Mouse (Mus musculus): ENCODE results near the gene Zfp61.

Zfp61 gene

GRCm38 (mm10) chr7:24254633-24255474 is 46.2 kb downstream of the Zfp61 start, which contains the start of gene Zfp108:
TSS of gene Zfp108 (plus strand) at chr7:24254794.
- peak; percentile 88 for DNase-seq

GRCm38 (mm10) chr7:24253779-24254615 is 47.0 kb downstream of the Zfp61 start:
- no peak for DNase-seq

Measured in kidney, postnatal 10 days (tissue).